Mouse (Mus musculus) lung, adult 2 months (tissue): Measurements from ENCODE around the gene Fdxr. TPM values are rescaled to one million over a fixed set of nuclear protein-coding genes. Genes with fewer than 3 reads are reported as not detected.
A peak's percentile ranks its signal among the peaks of the same experiment; 100 is the strongest.

Experiments used
- DNase-seq: peaks from one replicate; pipeline ENCODE4 v3.0.0; 2022
- H3K4me1 ChIP-seq: fragments of 200-500 bp; 2 replicates; pipeline ENCODE4 v1.6.1; 2011; ENCODE audit warnings: low read length; ENCODE audit not compliant: control insufficient read depth, insufficient read depth
- H3K4me3 ChIP-seq: fragments of 200-500 bp; replicated peaks from 2 replicates; pipeline ENCODE3; 2011; ENCODE audit warnings: low read depth, mild to moderate bottlenecking, control low read depth, low read length; ENCODE audit errors: extremely low read depth
- CTCF ChIP-seq: fragments of 200-500 bp; IDR thresholded peaks from 2 replicates; pipeline ENCODE4 v1.5.1; 2011; ENCODE audit warnings: mild to moderate bottlenecking, low read length, control low read depth; ENCODE audit not compliant: insufficient read depth
- POLR2A ChIP-seq: fragments of 200-500 bp; IDR thresholded peaks from 2 replicates; pipeline ENCODE4 v1.6.1; 2011; ENCODE audit warnings: low read depth, mild to moderate bottlenecking, control low read depth, low read length, borderline replicate concordance; ENCODE audit errors: extremely low read depth
- WGBS: fragments of 180-500 bp; shearing (Covaris S2); methylation state at CpG from one replicate; pipeline ENCODE4 v1.1.7; 2018; 5-methylcytosine and 5-hydroxymethylcytosine counted together
- polyA plus RNA-seq: library from polyadenylated mRNA; depleted of rRNA; stranded (reverse); fragments of >200 nt; gene quantifications from 2 replicates; pipeline ENCODE4 v1.2.3, GENCODE M21; 2012

The Fdxr gene
- polyA plus RNA-seq, 1 experiment = 13.0 TPM

GRCm38 (mm10) chr11:115247945-115248344 lies 28.9 kb downstream of the Fdxr start:
- H3K4me1 ChIP-seq = 0 out of 2 replicates have a peak, but pooled peaks cover 3% of the 10 kb centered on the region

GRCm38 (mm10) chr11:115247240-115247639 lies 29.6 kb downstream of the Fdxr start:
- no peak for DNase-seq
- 28% methylated on average over 3 of the region's 3 CpGs for WGBS
- Histone ChIP-seq H3K4me3 (no peak overlapping the region), H3K4me1 (0 out of 2 replicates have a peak, but pooled peaks cover 3% of the 10 kb centered on the region)
- no peak for TF ChIP-seq CTCF
- no peak for TF ChIP-seq POLR2A

More at GRCm38 (mm10) chr11:115247945-115248344, 28.9 kb downstream of the Fdxr start:
- DNase-seq = no peak
- H3K4me3 ChIP-seq = no peak overlapping the region
- 67% methylated on average over 6 of the region's 6 CpGs for WGBS
- no peak for TF ChIP-seq CTCF
- no peak for TF ChIP-seq POLR2A

- no peak for DNase-seq
- Histone ChIP-seq H3K4me3 (no peak overlapping the region), H3K4me1 (0 out of 2 replicates have a peak, but pooled peaks cover 3% of the 10 kb centered on the region)
- 63% methylated on average over 8 of the region's 8 CpGs for WGBS
- TF ChIP-seq CTCF (no peak), POLR2A (no peak)
Observed at GRCm38 (mm10) chr11:115246386-115246785, 30.5 kb downstream of the Fdxr start.

GRCm38 (mm10) chr11:115244840-115245239 lies 32.0 kb downstream of the Fdxr start:
- 70% methylated on average over 8 of the region's 8 CpGs for WGBS
- no peak for TF ChIP-seq POLR2A
- Histone ChIP-seq H3K4me1 (no peaks in the 10 kb centered on the region), H3K4me3 (no peak overlapping the region)
- DNase-seq = no peak

- no peaks in the 10 kb centered on the region for H3K4me1 ChIP-seq
- H3K4me3 ChIP-seq = no peak overlapping the region
- WGBS = 87% methylated on average over 12 of the region's 12 CpGs
- no peak for DNase-seq
- TF ChIP-seq CTCF = no peak
- no peak for TF ChIP-seq POLR2A
Observed at GRCm38 (mm10) chr11:115243783-115244182, 33.1 kb downstream of the Fdxr start.

GRCm38 (mm10) chr11:115242746-115243145 lies 34.1 kb downstream of the Fdxr start:
- TF ChIP-seq CTCF = no peak
- TF ChIP-seq POLR2A = no peak

GRCm38 (mm10) chr11:115241402-115241801 lies 35.4 kb downstream of the Fdxr start:
- Histone ChIP-seq H3K4me3 (no peak overlapping the region), H3K4me1 (peaks cover 4% of the 10 kb centered on the region; the same call in 1 of the 2 replicates)
- DNase-seq = no peak
- 81% methylated on average over 11 of the region's 11 CpGs for WGBS
- TF ChIP-seq POLR2A (no peak), CTCF (no peak)

More at GRCm38 (mm10) chr11:115242746-115243145, 34.1 kb downstream of the Fdxr start:
- Histone ChIP-seq H3K4me1 (no peaks in the 10 kb centered on the region), H3K4me3 (no peak overlapping the region)
- no peak for DNase-seq
- 85% methylated on average over 3 of the region's 3 CpGs for whole genome bisulfite sequencing

GRCm38 (mm10) chr11:115236570-115236969 lies 40.3 kb downstream of the Fdxr start:
- Histone ChIP-seq H3K4me1 (peaks cover 4% of the 10 kb centered on the region; the same call in 1 of the 2 replicates), H3K4me3 (no peak overlapping the region)
- 30% methylated on average over 5 of the region's 5 CpGs for WGBS
- TF ChIP-seq POLR2A (no peak), CTCF (no peak)
- DNase-seq = no peak

- Histone ChIP-seq H3K4me3 (no peak overlapping the region), H3K4me1 (peaks cover 4% of the 10 kb centered on the region; the same call in 1 of the 2 replicates)
- TF ChIP-seq POLR2A (no peak), CTCF (no peak)
- DNase-seq = no peak
- WGBS = 80% methylated on average over 15 of the region's 15 CpGs
Observed at GRCm38 (mm10) chr11:115234320-115235044, 42.4 kb downstream of the Fdxr start.

- DNase-seq = no peak
- Histone ChIP-seq H3K4me1 (peaks cover 4% of the 10 kb centered on the region; the same call in 1 of the 2 replicates), H3K4me3 (no peak overlapping the region)
- TF ChIP-seq CTCF (0 out of 2 replicates have a peak, but pooled peaks have one; percentile 20), POLR2A (no peak)
- 76% methylated on average over 20 of the region's 20 CpGs for WGBS
Observed at GRCm38 (mm10) chr11:115233526-115234290, 43.1 kb downstream of the Fdxr start.

- no peak for DNase-seq
- Histone ChIP-seq H3K4me3 (no peak overlapping the region), H3K4me1 (peaks cover 6% of the 10 kb centered on the region)
- TF ChIP-seq POLR2A (no peak), CTCF (no peak)
- WGBS = 85% methylated on average over 5 of the region's 5 CpGs
Observed at GRCm38 (mm10) chr11:115232889-115233288, 44.0 kb downstream of the Fdxr start.
